Mouse (Mus musculus) ovary, postnatal 10 days (tissue): Measurements from ENCODE around the gene Ica1.

Experiments
- DNase-seq: peaks from one replicate; pipeline ENCODE4 v3.0.0; 2022; ENCODE audit warnings: low spot score

Gene Ica1

GRCm38 (mm10) chr6:8778296-8778649 lies at the start of gene Ica1:
Gene Ica1 (minus strand): TSS chr6:8778488.
- no peak for DNase-seq

GRCm38 (mm10) chr6:8819866-8820265 lies 41.6 kb upstream of the Ica1 start:
- DNase-seq, result no peak

- DNase-seq, result no peak
These were observed 36.2 kb upstream of the Ica1 start for GRCm38 (mm10) chr6:8814332-8815002.

GRCm38 (mm10) chr6:8802561-8803150 lies 24.4 kb upstream of the Ica1 start:
- no peak for DNase-seq

- no peak for DNase-seq
These were observed 14.1 kb upstream of the Ica1 start for GRCm38 (mm10) chr6:8792385-8792784.

GRCm38 (mm10) chr6:8791781-8792180 lies 13.5 kb upstream of the Ica1 start:
- DNase-seq, result no peak

GRCm38 (mm10) chr6:8780618-8781017 lies 2.3 kb upstream of the Ica1 start:
- DNase-seq, result no peak

- peak; percentile 19 for DNase-seq
These were observed 635 bp downstream of the Ica1 start for GRCm38 (mm10) chr6:8777411-8778295.

- DNase-seq, result no peak
These were observed 6.7 kb downstream of the Ica1 start for GRCm38 (mm10) chr6:8771539-8771938.

GRCm38 (mm10) chr6:8770341-8770740 lies 7.9 kb downstream of the Ica1 start:
- DNase-seq, result no peak

- DNase-seq, result no peak
These were observed 8.5 kb downstream of the Ica1 start for GRCm38 (mm10) chr6:8769803-8770202.

- DNase-seq, result no peak
These were observed 11.6 kb downstream of the Ica1 start for GRCm38 (mm10) chr6:8766652-8767051.

- no peak for DNase-seq
These were observed 12.5 kb downstream of the Ica1 start for GRCm38 (mm10) chr6:8765801-8766200.

- no peak for DNase-seq
These were observed 13.2 kb downstream of the Ica1 start for GRCm38 (mm10) chr6:8765064-8765463.

GRCm38 (mm10) chr6:8760708-8761294 lies 17.5 kb downstream of the Ica1 start:
- DNase-seq, result no peak

GRCm38 (mm10) chr6:8759901-8760300 lies 18.4 kb downstream of the Ica1 start:
- no peak for DNase-seq

GRCm38 (mm10) chr6:8755760-8756276 lies 22.5 kb downstream of the Ica1 start:
- no peak for DNase-seq

- DNase-seq, result no peak
These were observed 23.8 kb downstream of the Ica1 start for GRCm38 (mm10) chr6:8754486-8754885.

GRCm38 (mm10) chr6:8753723-8754036 lies 24.6 kb downstream of the Ica1 start:
- no peak for DNase-seq

- no peak for DNase-seq
These were observed 25.1 kb downstream of the Ica1 start for GRCm38 (mm10) chr6:8752984-8753722.

- DNase-seq, result no peak
These were observed 33.4 kb downstream of the Ica1 start for GRCm38 (mm10) chr6:8744886-8745285.

GRCm38 (mm10) chr6:8744273-8744785 lies 34.0 kb downstream of the Ica1 start:
- no peak for DNase-seq
